Mouse (Mus musculus): ENCODE results near the gene Ms4a1. TPM values are rescaled to one million over a fixed set of nuclear protein-coding genes. Genes with fewer than 3 reads are reported as not detected.

Ms4a1 gene
- total RNA-seq, 2 experiments from 2014 or later = 0.35 to 4.4 TPM

Other genes with a start within 250 kb of the Ms4a1 start
- gene Ms4a18, start 248.2 kb downstream of the Ms4a1 start, total RNA-seq (2021) = not detected
- 1 to 10 TPM; 2.0 to 2.1 TPM for gene Ms4a8a, start 185.1 kb downstream of the Ms4a1 start, total RNA-seq (2021)
- gene 1700017D01Rik, start 135.4 kb downstream of the Ms4a1 start, total RNA-seq (2021) = not detected
- not detected for gene 1700025F22Rik, start 100.9 kb downstream of the Ms4a1 start, total RNA-seq (2021)
- gene Ms4a13, start 69.5 kb downstream of the Ms4a1 start, total RNA-seq (2021) = not detected
- not detected for gene Ms4a12, start 33.8 kb downstream of the Ms4a1 start, total RNA-seq (2021)
- not detected for gene Ms4a5, start 17.6 kb upstream of the Ms4a1 start, total RNA-seq (2021)
- under 1 TPM in 1 of 2 experiments, not detected in 1; 0.12 TPM for gene Ms4a14, start 48.2 kb upstream of the Ms4a1 start, total RNA-seq (2021)
- 1 to 10 TPM; 1.7 to 1.9 TPM for gene Ms4a7, start 69.9 kb upstream of the Ms4a1 start, total RNA-seq (2021)
- 1 to 10 TPM; 9.1 to 9.5 TPM for gene Ms4a4a, start 109.3 kb upstream of the Ms4a1 start, total RNA-seq (2021)
- 1 to 10 TPM in 1 of 2 experiments, under 1 TPM in 1; 0.94 to 1.3 TPM for gene Ms4a4c, start 138.5 kb upstream of the Ms4a1 start, total RNA-seq (2021)
- gene Ms4a4b, start 177.3 kb upstream of the Ms4a1 start, total RNA-seq (2021) = 1 to 10 TPM; 1.1 to 5.0 TPM
- 1 to 10 TPM; 7.6 to 9.6 TPM for gene Ms4a6c, start 203.1 kb upstream of the Ms4a1 start, total RNA-seq (2021)
- under 1 TPM in 1 of 2 experiments, not detected in 1; 0.82 TPM for gene Gm8369, start 219.7 kb upstream of the Ms4a1 start, total RNA-seq (2021)